Mouse (Mus musculus) heart, postnatal 0 days (tissue): ENCODE measurements at regions not wholly inside any gene's neighbourhood (a gene's known extent, or its start where the extent isn't known, plus 50 kb on each side); places are given as distances from the start of the nearest gene placed in this dataset.
A peak's percentile ranks its signal among the peaks of the same experiment; 100 is the strongest.

Experiments used
- ATAC-seq: fragments of 200-750 bp; cut with Nextera tagmentation; 2 replicates; pipeline ENCODE4 v1.8.0; 2017; ENCODE audit warnings: low read depth, moderate number of reproducible peaks, moderate library complexity; ENCODE audit not compliant: insufficient read depth
- DNase-seq: peaks from one replicate; pipeline ENCODE4 v3.0.0-alpha.2; 2016; ENCODE audit warnings: low spot score
- H3K27ac ChIP-seq: fragments of 300-500 bp; sonication (generic); 2 replicates; pipeline ENCODE4 v1.5.1; 2014; ENCODE audit warnings: low read depth, mild to moderate bottlenecking
- H3K27me3 ChIP-seq: fragments of 300-500 bp; sonication (generic); 2 replicates; pipeline ENCODE4 v1.6.1; 2014; ENCODE audit warnings: low read length, mixed read lengths; ENCODE audit not compliant: control insufficient read depth, insufficient read depth
- H3K36me3 ChIP-seq: fragments of 300-500 bp; sonication (generic); replicated peaks from 2 replicates; pipeline ENCODE4 v1.6.1; 2014; ENCODE audit warnings: low read length, mixed read lengths; ENCODE audit not compliant: control insufficient read depth, insufficient read depth
- H3K4me1 ChIP-seq: fragments of 300-500 bp; sonication (generic); 2 replicates; pipeline ENCODE4 v1.6.1; 2014; ENCODE audit warnings: antibody characterized with exemption; ENCODE audit not compliant: control insufficient read depth, insufficient read depth
- H3K4me2 ChIP-seq: fragments of 300-500 bp; sonication (generic); 2 replicates; pipeline ENCODE4 v1.6.1; 2014; ENCODE audit warnings: low read depth, mild to moderate bottlenecking, low read length, moderate library complexity
- H3K4me3 ChIP-seq: fragments of 300-500 bp; sonication (generic); 2 replicates; pipeline ENCODE4 v1.5.1; 2014; ENCODE audit warnings: low read depth, low read length
- H3K9ac ChIP-seq: fragments of 300-500 bp; sonication (generic); replicated peaks from 2 replicates; pipeline ENCODE4 v1.6.1; 2014; ENCODE audit warnings: low read depth, low read length, mixed read lengths
- H3K9me3 ChIP-seq: fragments of 300-500 bp; sonication (generic); replicated peaks from 2 replicates; pipeline ENCODE4 v1.6.1; 2016; ENCODE audit warnings: low read length; ENCODE audit not compliant: control insufficient read depth
- CTCF ChIP-seq: IDR thresholded peaks from 2 replicates; pipeline ENCODE4 v1.5.1; 2016; ENCODE audit warnings: antibody characterized with exemption, control low read depth, low read depth
- EP300 ChIP-seq: IDR thresholded peaks from 2 replicates; pipeline ENCODE4 v1.6.1; 2016; ENCODE audit warnings: antibody characterized with exemption, low read depth
- WGBS: fragments of 180-500 bp; shearing (Covaris S2); extraction: QIAGEN DNeasy Blood & Tissue Kit; methylation state at CpG from one replicate; pipeline ENCODE4 v1.1.7; 2014; 5-methylcytosine and 5-hydroxymethylcytosine counted together

GRCm38 (mm10) chr4:9028946-9029345, 790.1 kb upstream of the Car8 start:
- TF ChIP-seq EP300 (no peak), CTCF (no peak)

GRCm38 (mm10) chr4:9028475-9028874, 789.6 kb upstream of the Car8 start:
- no peaks in the 10 kb centered on the region for H3K9me3 ChIP-seq
- peak overlapping the region; percentile 62; the same call in 1 of the 2 replicates for H3K9ac ChIP-seq
- peak overlapping the region; percentile 53 for H3K4me3 ChIP-seq
- peak overlapping the region; percentile 56; the same call in 1 of the 2 replicates for H3K27ac ChIP-seq
- ATAC-seq (no peak), DNase-seq (peak; percentile 42)
- peak overlapping the region; percentile 96 for H3K4me2 ChIP-seq
- H3K36me3 ChIP-seq = no peaks in the 10 kb centered on the region
- TF ChIP-seq CTCF (no peak), EP300 (no peak)
- WGBS = under 1% methylated on average over 12 of the region's 12 CpGs
- H3K4me1 ChIP-seq = peaks cover 11% of the 10 kb centered on the region
- no peaks in the 10 kb centered on the region for H3K27me3 ChIP-seq

More at GRCm38 (mm10) chr4:9028946-9029345, 790.1 kb upstream of the Car8 start:
- Histone ChIP-seq H3K27ac (no peak overlapping the region), H3K4me2 (peak overlapping the region; percentile 96), H3K27me3 (no peaks in the 10 kb centered on the region), H3K9me3 (no peaks in the 10 kb centered on the region), H3K4me3 (peak overlapping the region; percentile 53), H3K9ac (peak overlapping the region; percentile 62; the same call in 1 of the 2 replicates), H3K4me1 (peaks cover 11% of the 10 kb centered on the region), H3K36me3 (no peaks in the 10 kb centered on the region)
- WGBS = 39% methylated on average over 6 of the region's 6 CpGs
- DNase-seq (no peak), ATAC-seq (no peak)

DNA sequence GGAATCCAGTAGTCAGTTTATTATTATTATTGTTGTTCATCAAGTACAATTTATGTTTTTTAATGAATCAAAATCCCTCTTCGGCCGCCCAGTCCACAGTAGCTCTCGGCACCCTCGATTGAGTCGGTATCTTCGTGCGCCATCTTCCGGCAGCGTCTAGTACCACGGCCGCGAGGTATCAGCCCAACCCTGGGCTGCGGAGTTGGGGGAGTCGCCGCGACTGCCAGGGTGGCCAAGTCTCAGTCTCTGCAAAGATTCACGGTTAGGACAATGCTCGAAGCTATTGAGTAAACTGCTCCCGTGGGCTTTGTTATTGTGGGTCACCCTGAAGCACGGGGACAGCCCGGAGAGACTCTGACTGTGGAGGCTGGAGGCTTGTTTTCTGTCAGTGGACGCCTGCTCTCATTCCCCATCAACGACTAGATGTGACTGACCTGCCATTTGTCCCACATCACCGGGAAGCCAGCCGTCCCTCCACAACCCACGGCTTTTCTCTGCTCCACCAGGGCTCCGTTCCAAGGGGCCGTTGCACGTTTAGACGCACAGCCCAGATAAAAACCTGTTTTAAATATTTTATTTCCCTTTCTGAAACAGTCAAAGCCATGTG, 789.1 kb upstream of the Car8 start:
- H3K36me3 ChIP-seq = no peaks in the 10 kb centered on the region
- H3K4me3 ChIP-seq = peak overlapping the region; percentile 53
- TF ChIP-seq EP300 (no peak), CTCF (peak; percentile 90)
- DNase-seq (peak; percentile 81), ATAC-seq (peak; percentile 87)
- peak overlapping the region; percentile 62 for H3K9ac ChIP-seq
- under 1% methylated on average over 30 of the region's 30 CpGs for WGBS
- H3K27ac ChIP-seq = peak overlapping the region; percentile 56
- H3K4me2 ChIP-seq = peak overlapping the region; percentile 96
- H3K27me3 ChIP-seq = no peaks in the 10 kb centered on the region
- peaks cover 11% of the 10 kb centered on the region for H3K4me1 ChIP-seq
- no peaks in the 10 kb centered on the region for H3K9me3 ChIP-seq

- Histone ChIP-seq H3K27ac (no peak overlapping the region), H3K4me3 (peak overlapping the region; percentile 53; the same call in 1 of the 2 replicates), H3K36me3 (no peaks in the 10 kb centered on the region), H3K9ac (no peak overlapping the region), H3K27me3 (no peaks in the 10 kb centered on the region), H3K9me3 (no peaks in the 10 kb centered on the region), H3K4me2 (peak overlapping the region; percentile 96), H3K4me1 (peaks cover 11% of the 10 kb centered on the region)
- ATAC-seq (no peak), DNase-seq (no peak)
- TF ChIP-seq CTCF (no peak), EP300 (no peak)
- 25% methylated on average over 7 of the region's 7 CpGs for WGBS
Measured at GRCm38 (mm10) chr4:9027383-9027782, 788.5 kb upstream of the Car8 start.

DNA sequence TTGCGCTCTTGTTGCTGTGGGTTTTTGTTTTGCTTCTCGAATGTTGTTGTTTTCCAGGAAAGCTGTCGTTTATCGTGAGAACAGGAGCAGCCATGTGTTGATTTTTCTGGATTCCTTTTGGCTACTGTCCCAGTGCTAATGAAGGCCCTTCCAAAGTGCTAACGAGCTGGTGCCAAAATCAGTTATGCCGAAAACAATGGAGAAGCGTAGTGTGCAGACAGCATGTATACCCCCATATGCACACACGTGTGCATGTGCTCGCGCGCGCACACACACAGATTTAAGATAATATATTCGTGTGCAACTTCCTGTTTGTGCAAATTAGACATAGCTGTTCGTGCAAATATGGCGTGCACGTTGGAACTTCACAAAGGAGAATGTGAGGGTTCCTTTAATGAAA, 788.0 kb upstream of the Car8 start:
- TF ChIP-seq CTCF (no peak), EP300 (no peak)

More for the DNA sequence above, 788.0 kb upstream of the Car8 start:
- Histone ChIP-seq H3K27ac (no peak overlapping the region), H3K9me3 (no peaks in the 10 kb centered on the region), H3K4me1 (peaks cover 11% of the 10 kb centered on the region), H3K4me2 (peak overlapping the region; percentile 96), H3K36me3 (no peaks in the 10 kb centered on the region), H3K27me3 (no peaks in the 10 kb centered on the region), H3K9ac (no peak overlapping the region), H3K4me3 (no peak overlapping the region)
- no peak for ATAC-seq
- peak; percentile 43 for DNase-seq
- 53% methylated on average over 16 of the region's 16 CpGs for WGBS
